Mouse (Mus musculus) kidney, postnatal 25 days (tissue): ENCODE results near the gene Cers2.
A peak's percentile ranks its signal among the peaks of the same experiment; 100 is the strongest.
"Not testable (repeated sequence)": the region's sequence is repeated elsewhere in the genome, so short reads cannot be mapped to it uniquely, and the experiment has no call there.

Source experiments
- DNase-seq, 2 experiments: peaks; one replicate each; pipeline ENCODE4 v3.0.0; 2021; ENCODE audit warnings: mixed read lengths in 2 of 2

The Cers2 gene

DNA sequence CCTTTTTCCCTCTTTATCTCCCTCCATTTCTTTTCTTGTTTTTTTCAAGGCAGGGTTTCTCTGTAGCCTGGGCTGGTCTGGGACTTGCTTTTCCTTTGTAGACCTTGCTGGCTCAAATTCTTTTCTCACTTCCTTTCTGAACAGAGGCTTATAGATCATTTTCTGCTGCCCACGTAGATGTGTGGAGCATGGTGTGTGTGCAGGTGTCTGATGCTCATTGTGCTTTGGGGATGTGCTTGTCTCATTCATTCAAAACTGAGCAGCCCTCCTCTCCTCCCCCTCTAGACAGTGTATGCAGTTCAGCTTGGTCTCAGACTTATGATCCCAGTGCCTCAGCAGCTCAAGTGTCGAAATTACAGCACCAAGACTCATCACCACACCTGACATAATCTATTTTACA, 4.5 kb downstream of the Cers2 start:
- DNase-seq = no peak

DNA sequence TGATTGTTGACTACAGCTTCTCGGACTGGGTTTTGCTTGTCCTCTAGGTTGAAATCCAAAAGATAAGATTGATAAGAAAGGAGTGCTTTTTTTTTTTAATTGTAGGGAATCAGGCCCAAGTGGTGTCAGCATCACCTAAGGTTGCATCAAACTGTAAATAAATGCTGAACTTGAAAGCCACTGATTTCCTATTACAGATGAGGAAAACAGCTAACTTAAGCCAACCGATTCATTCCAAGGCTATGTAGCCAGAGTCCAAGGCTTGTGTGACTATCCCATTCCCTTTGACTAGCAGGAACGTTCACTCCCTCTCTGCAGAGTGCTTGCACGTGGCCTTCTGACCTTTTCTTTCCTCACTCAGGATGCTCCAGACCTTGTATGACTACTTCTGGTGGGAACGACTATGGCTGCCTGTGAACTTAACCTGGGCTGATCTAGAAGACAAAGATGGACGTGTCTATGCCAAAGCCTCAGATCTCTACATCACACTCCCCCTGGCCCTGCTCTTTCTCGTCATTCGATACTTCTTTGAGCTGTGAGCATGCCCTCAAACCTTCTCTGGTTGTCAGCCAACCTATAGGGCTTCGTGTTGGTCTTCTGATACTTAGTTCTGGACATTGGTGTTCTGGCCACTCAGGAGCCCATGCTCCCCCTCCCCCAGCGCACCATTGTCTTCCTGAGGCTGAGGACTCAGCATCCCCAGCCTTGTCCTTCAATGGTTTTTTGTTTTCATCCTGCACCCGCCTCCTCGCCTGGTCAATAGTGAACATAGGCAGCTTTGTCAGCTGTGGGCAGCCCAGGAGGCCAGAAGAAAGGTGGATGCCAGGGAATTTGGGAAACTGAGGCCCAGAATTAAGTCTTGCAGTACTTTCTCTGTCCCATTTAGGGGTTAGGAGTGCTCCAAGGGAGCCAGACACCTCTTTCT, 5.4 kb downstream of the Cers2 start:
- DNase-seq = no peak

DNA sequence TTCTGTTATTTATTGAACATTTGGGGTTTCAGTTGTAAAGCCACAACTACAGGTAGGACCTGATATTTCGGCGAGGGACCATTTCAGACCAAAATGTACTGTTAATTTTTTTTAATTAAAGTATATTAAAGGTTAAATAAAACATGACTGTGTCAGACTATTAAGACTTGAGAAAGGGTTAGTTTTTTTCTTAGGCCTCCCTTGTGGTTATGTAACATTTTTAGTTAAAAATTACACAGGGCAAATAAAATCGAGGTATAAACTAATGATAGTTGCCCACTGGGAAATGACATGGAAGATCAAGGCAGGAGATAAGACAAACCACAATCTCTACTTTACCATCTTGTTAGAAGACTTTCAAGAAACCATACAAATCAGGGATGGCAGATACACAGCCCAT, 8.8 kb downstream of the Cers2 start:
- no peak for DNase-seq

DNA sequence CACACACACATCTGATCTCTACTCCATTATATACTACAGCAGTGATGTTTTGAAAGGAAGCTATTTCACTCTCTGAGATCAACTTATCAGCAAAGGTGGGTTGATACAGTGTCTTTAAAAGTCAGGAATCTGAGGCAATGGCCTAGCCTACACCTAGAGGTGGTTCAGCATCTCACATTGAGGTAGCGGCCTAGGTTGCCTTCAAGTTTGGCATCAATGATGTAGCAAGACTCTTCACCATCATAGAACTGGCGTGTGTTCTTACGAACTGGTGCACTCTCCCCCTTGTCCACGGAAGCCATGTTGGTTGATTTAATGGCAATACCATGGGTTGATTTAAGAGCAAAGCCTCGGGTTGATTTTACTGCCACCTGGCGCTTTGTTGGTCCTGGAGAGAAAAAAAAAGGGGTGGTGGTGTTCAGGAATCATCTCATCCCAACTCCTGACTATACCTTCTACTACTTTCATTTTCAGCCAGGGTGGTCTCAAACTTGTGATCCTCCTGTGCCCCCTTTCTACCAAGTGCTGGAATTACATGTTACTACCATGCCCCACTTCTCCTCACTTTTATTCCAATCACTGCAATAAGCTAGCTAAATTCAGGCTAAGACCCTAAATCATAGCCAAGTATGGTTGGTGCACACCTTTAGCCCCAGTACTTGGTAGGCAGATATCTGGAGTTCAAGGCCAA, 10.0 kb downstream of the Cers2 start:
- DNase-seq = no peak

GRCm38 (mm10) chr3:95328803-95329404, 14.3 kb downstream of the Cers2 start:
- no peak for DNase-seq

GRCm38 (mm10) chr3:95331528-95331927, 16.9 kb downstream of the Cers2 start:
- no peak for DNase-seq

- peak in 1 of 2 experiments; percentile 50 for DNase-seq
These were observed 22.8 kb downstream of the Cers2 start for GRCm38 (mm10) chr3:95337345-95337744.

DNA sequence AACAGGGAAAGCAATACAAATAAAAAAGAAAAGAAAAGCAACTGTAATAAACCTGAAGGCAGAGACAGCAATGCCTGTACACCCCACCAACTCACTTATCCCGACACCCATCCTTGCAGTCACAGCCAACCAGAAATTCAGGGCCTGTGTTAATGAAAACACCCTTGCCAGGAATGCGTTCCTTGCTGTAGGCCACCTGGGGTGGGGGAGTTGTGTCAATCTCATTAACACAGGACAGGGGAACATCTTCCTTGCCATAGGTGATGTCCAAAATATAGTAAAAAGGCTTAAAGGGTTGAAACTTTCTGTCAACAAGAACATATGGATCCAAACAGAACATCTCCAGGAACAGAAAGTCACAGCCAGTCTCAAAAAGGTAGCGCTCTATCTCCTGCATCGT, 23.7 kb downstream of the Cers2 start:
- no peak for DNase-seq

- DNase-seq = not testable (repeated sequence)
These were observed 28.9 kb downstream of the Cers2 start for GRCm38 (mm10) chr3:95343356-95344000.

- DNase-seq = no peak
These were observed 31.9 kb downstream of the Cers2 start for GRCm38 (mm10) chr3:95346454-95346853.

DNA sequence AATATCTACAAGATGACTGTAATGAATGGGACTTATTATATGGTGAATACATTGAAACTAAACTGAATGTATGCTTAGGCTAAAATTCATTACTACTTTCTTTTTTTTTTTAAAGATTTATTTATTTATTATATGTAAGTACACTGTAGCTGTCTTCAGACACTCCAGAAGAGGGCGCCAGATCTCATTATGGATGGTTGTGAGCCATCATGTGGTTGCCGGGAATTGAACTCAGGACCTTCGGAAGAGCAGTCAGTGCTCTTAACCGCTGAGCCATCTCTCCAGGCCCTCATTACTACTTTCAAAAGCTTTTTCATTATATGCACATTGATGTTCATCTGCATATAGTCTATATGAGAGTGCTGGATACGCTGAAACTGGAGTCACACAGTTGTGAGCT, 33.8 kb downstream of the Cers2 start:
- DNase-seq = not testable (repeated sequence)

DNA sequence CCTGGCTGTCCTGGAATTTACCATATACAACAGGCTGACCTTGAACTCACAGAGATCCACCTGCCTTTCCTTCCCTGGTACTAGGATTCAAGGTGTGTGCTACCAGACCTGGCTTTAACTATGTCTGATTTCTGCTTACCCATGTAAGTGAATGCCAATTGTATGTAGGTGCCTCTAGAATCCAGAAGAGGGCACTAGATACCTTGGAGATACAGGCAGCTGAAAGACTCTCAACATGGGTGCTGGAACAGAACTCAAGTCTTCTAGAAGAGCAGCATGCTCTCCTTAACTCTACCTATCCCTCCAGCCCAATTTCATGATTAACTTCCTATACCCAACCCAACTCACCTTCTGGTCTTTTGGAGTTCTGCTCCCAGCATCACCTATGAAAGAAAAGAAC, 34.9 kb downstream of the Cers2 start:
- DNase-seq = peak in 1 of 2 experiments; percentile 28

- DNase-seq = not testable (repeated sequence)
These were observed 41.4 kb downstream of the Cers2 start for GRCm38 (mm10) chr3:95355911-95356544.

- DNase-seq = peak; percentile 97
These were observed 42.3 kb downstream of the Cers2 start, which contains the start of gene Setdb1 for GRCm38 (mm10) chr3:95356701-95357449. Setdb1 (minus strand) TSS chr3:95357202.

- DNase-seq = no peak
These were observed 43.2 kb downstream of the Cers2 start for GRCm38 (mm10) chr3:95357746-95358145.

GRCm38 (mm10) chr3:95360276-95360675, 45.7 kb downstream of the Cers2 start:
- DNase-seq = not testable (repeated sequence)

- DNase-seq = no peak
These were observed 55.5 kb downstream of the Cers2 start for GRCm38 (mm10) chr3:95370101-95370500.
